Mouse (Mus musculus) liver, postnatal 0 days (tissue): ENCODE measurements around the gene Slc16a1. TPM values are rescaled to one million over a fixed set of nuclear protein-coding genes. Genes with fewer than 3 reads are reported as not detected.
"Not testable (repeated sequence)": the region's sequence is repeated elsewhere in the genome, so short reads cannot be mapped to it uniquely, and the experiment has no call there.

Source experiments
- ATAC-seq: fragments of 200-750 bp; cut with Nextera tagmentation; 2 replicates; pipeline ENCODE4 v1.8.0; 2017; ENCODE audit warnings: mild to moderate bottlenecking, moderate library complexity
- DNase-seq: peaks from one replicate; pipeline ENCODE4 v3.0.0-alpha.2; 2016
- H3K27ac ChIP-seq: fragments of 300-500 bp; sonication (generic); 2 replicates; pipeline ENCODE4 v1.5.1; 2014; ENCODE audit warnings: antibody characterized with exemption, moderate library complexity, mild to moderate bottlenecking, low read depth
- H3K27me3 ChIP-seq: fragments of 300-500 bp; sonication (generic); 2 replicates; pipeline ENCODE4 v1.6.1; 2014; ENCODE audit warnings: low read length, control low read depth, mixed read lengths; ENCODE audit not compliant: insufficient read depth
- H3K36me3 ChIP-seq: fragments of 300-500 bp; sonication (generic); replicated peaks from 2 replicates; pipeline ENCODE4 v1.6.1; 2014; ENCODE audit warnings: mild to moderate bottlenecking, control low read depth, low read length, moderate library complexity, mixed read lengths; ENCODE audit not compliant: insufficient read depth
- H3K4me1 ChIP-seq: fragments of 300-500 bp; sonication (generic); 2 replicates; pipeline ENCODE4 v1.6.1; 2014; ENCODE audit warnings: antibody characterized with exemption, mild to moderate bottlenecking, control low read depth; ENCODE audit not compliant: insufficient read depth
- H3K4me2 ChIP-seq: fragments of 300-500 bp; sonication (generic); 2 replicates; pipeline ENCODE4 v1.6.1; 2014; ENCODE audit warnings: low read depth, mild to moderate bottlenecking, low read length, moderate library complexity, mixed read lengths
- H3K4me3 ChIP-seq: fragments of 300-500 bp; sonication (generic); 2 replicates; pipeline ENCODE4 v1.5.1; 2014; ENCODE audit warnings: low read depth, low read length
- H3K9ac ChIP-seq: fragments of 300-500 bp; sonication (generic); replicated peaks from 2 replicates; pipeline ENCODE4 v1.6.1; 2014; ENCODE audit warnings: mild to moderate bottlenecking, moderate library complexity
- H3K9me3 ChIP-seq: fragments of 300-500 bp; sonication (generic); 2 replicates; pipeline ENCODE4 v1.6.1; 2016; ENCODE audit warnings: mild to moderate bottlenecking, control low read depth, low read length, mixed read lengths
- CTCF ChIP-seq: sonication (generic); IDR thresholded peaks from 2 replicates; pipeline ENCODE4 v1.5.1; 2016; ENCODE audit warnings: antibody characterized with exemption, low read depth
- EP300 ChIP-seq: IDR thresholded peaks from 2 replicates; pipeline ENCODE4 v1.6.1; 2016; ENCODE audit warnings: antibody characterized with exemption, low read depth, mild to moderate bottlenecking
- WGBS: fragments of 180-500 bp; shearing (Covaris S2); extraction: QIAGEN DNeasy Blood & Tissue Kit; methylation state at CpG from one replicate; pipeline ENCODE4 v1.1.7; 2014; ENCODE audit not compliant: insufficient replicate concordance; 5-methylcytosine and 5-hydroxymethylcytosine counted together
- polyA plus RNA-seq: library from polyadenylated mRNA; unstranded; fragments of >200 nt; fragmentation: Nextera tagmentation; extraction: Ambion mirVana; gene quantifications from 2 replicates; pipeline ENCODE4 v1.2.1, GENCODE M21; 2015

The Slc16a1 gene
- polyA plus RNA-seq, 1 experiment from 2014 or later, result 69.6 TPM

DNA sequence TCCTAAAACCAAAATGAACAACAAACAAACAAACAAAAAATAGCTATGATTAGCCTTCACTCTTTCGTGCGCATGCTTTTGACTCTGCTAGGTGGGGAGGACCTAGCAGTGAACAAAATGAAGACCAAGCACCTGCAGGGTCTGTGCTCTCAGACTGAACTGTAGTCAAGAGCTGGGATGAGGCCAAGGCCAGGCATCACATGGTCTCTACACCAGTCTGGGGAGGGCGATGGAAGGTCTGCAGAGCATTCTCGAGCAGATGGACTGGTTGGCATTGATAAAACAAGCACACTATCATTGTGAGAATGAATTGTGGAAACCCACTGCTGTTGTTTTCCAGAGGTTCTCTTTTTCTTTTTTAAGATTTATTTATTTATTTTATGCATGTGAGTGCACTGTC lies 65.5 kb downstream of the Slc16a1 start:
- Histone ChIP-seq H3K9ac (no peak overlapping the region), H3K9me3 (no peaks in the 10 kb centered on the region), H3K4me1 (no peaks in the 10 kb centered on the region), H3K27me3 (no peaks in the 10 kb centered on the region), H3K4me2 (no peak overlapping the region), H3K36me3 (no peaks in the 10 kb centered on the region), H3K4me3 (no peak overlapping the region), H3K27ac (no peak overlapping the region)
- TF ChIP-seq EP300 (no peak), CTCF (no peak)
- DNase-seq (no peak), ATAC-seq (no peak)
- WGBS, result 74% methylated on average over 4 of the region's 4 CpGs

DNA sequence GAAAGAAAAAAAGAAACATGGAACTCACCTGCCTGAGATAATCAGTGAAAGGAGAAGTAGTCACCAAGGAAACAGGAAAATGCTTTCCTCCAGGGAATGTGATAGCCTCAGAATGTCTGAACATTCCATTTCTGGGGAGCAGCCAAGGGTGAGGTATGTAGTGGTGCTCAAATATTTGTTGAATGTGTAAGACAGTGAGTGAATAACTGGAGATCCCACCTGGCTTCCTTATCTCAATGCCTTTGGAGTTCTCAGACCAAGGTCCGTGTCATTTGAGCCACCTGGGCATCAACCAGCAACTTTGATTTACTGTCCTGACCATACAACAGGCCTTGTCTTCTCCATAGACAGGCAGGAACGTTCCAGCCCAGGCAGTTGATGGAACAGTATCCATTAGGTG lies 68.0 kb downstream of the Slc16a1 start:
- no peak overlapping the region for H3K27ac ChIP-seq
- no peaks in the 10 kb centered on the region for H3K36me3 ChIP-seq
- no peak overlapping the region for H3K4me3 ChIP-seq
- DNase-seq (no peak), ATAC-seq (no peak)
- H3K4me2 ChIP-seq, result no peak overlapping the region
- no peaks in the 10 kb centered on the region for H3K9me3 ChIP-seq
- H3K9ac ChIP-seq, result no peak overlapping the region
- TF ChIP-seq EP300 (no peak), CTCF (no peak)
- 61% methylated on average over 2 of the region's 2 CpGs for WGBS
- H3K4me1 ChIP-seq, result no peaks in the 10 kb centered on the region
- H3K27me3 ChIP-seq, result no peaks in the 10 kb centered on the region

DNA sequence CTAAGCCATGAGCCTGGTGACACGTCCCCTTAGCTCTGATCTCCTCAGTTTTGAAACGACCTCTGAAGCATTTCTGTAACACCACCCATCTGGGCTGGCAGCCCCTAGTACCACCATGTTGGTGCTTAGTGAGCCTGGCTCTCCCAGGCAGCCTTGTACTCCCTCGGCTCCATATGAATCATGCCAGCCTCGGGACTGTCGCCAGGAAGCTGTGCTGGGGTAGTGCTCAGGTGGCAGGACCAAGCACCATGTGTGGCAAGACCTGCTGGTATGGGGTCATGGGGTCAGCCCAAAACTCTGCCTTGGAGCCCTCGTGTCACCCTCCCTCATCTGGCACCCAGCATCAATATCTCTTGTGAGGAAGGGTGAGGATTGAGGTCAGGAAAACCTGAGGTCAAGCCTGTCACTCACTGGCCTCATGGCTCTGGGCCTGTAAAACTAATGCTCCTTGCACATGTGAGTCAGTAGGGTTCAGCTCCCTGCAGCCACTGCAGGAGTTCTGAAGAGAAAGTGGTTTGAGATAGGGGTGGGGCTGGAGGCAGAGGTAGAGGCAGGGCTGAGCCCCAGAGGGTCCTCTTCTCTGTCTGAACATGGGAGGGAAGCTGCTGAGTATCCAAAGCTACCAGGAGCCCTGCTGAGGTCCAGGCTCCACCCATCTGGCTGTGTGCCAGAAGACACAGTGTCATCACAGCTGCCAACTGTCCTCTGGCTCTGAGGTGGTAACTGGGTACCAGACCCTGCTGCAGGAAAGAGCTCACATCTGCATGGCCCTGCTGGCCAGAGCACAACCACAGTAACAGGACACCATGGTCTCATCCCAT lies 68.7 kb downstream of the Slc16a1 start:
- H3K9ac ChIP-seq, H3K4me3 ChIP-seq, H3K36me3 ChIP-seq, H3K4me1 ChIP-seq, DNase-seq, H3K27ac ChIP-seq, H3K9me3 ChIP-seq, H3K27me3 ChIP-seq, H3K4me2 ChIP-seq: not testable (repeated sequence)
- WGBS, result 45% methylated on average over 6 of the region's 6 CpGs
- ATAC-seq, result peak; percentile 87

GRCm38 (mm10) chr3:104707772-104708144 lies 69.3 kb downstream of the Slc16a1 start:
- H3K36me3 ChIP-seq, H3K4me2 ChIP-seq, DNase-seq, H3K9me3 ChIP-seq, H3K9ac ChIP-seq, H3K4me1 ChIP-seq, H3K27me3 ChIP-seq, H3K4me3 ChIP-seq, H3K27ac ChIP-seq: not testable (repeated sequence)
- 36% methylated on average over 1 of the region's 1 CpGs for WGBS
- peak; percentile 64 for ATAC-seq

Other genes starting within 250 kb of the Slc16a1 start
- 2.5 and 2.6 TPM in 2 replicates for gene Lrig2, start 126.8 kb upstream of the Slc16a1 start, polyA plus RNA-seq
- gene Ppm1j, start 142.4 kb downstream of the Slc16a1 start, polyA plus RNA-seq, result 0.30 and 0.31 TPM in 2 replicates
- gene Fam19a3, start 143.2 kb downstream of the Slc16a1 start, polyA plus RNA-seq, result 0.02 TPM in 1 of 2 replicates, not detected in the other
- 37.0 and 38.1 TPM in 2 replicates for gene Rhoc, start 149.7 kb downstream of the Slc16a1 start, polyA plus RNA-seq
- 36.1 and 37.3 TPM in 2 replicates for gene Mov10, start 179.9 kb downstream of the Slc16a1 start, polyA plus RNA-seq
- 15.8 and 16.4 TPM in 2 replicates for gene St7l, start 225.3 kb downstream of the Slc16a1 start, polyA plus RNA-seq
- 44.1 and 50.9 TPM in 2 replicates for gene Capza1, start 225.8 kb downstream of the Slc16a1 start, polyA plus RNA-seq